Mouse (Mus musculus) olfactory bulb, adult 2 months (tissue): ENCODE data around the gene Gm4559.

ENCODE experiments used
- CTCF ChIP-seq: fragments of 200-500 bp; IDR thresholded peaks from 2 replicates; pipeline ENCODE4 v1.5.1; 2012; ENCODE audit warnings: low read depth, mild to moderate bottlenecking, low read length, moderate library complexity; ENCODE audit not compliant: insufficient read depth
- POLR2A ChIP-seq: fragments of 200-500 bp; IDR thresholded peaks from 2 replicates; pipeline ENCODE4 v1.6.1; 2012; ENCODE audit warnings: mild to moderate bottlenecking, low read depth, low read length, moderate library complexity; ENCODE audit not compliant: insufficient read depth

DNA sequence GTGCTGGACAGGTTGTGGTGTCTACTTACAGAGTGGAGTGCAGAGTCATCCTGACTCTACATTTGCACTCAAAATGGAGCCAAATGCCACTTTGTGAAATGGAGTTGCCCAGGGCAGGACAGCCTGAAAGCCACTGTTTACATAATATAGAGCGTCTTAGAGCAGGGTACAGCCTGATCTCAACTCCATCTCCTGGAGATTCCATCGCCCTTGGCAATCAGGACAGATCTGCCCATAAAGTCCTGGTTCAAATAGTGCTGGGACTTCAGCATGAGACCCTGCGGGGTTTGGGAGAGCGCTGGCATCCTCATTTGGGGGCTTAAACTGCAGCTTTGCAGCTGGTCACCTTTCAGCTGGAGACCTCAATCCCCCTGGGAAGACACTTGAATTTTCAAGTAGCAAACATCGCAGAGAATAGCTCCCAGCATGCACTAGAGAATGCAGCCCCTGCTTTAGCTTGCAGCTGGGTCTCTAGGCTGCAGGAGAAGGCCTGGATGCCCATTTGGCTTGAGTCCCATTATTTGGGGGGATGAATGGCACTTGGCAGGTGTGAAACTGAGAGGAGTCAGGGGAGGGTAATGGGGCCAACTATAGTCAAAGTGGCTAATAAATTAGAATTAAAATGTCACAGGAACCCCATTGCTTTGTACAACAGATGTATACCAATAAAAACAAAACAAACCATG is 40.6 kb upstream of the Gm4559 start:
- no peak for TF ChIP-seq POLR2A
- no peak for TF ChIP-seq CTCF
